Mouse (Mus musculus) kidney, postnatal 10 days (tissue): ENCODE results near the gene Slc24a3.

ENCODE experiments used
- DNase-seq: peaks from one replicate; pipeline ENCODE4 v3.0.0; 2021; ENCODE audit warnings: mixed read lengths

Slc24a3 gene

GRCm38 (mm10) chr2:145288501-145288900 lies 120.9 kb downstream of the Slc24a3 start:
- DNase-seq = no peak

- no peak for DNase-seq
These were observed 123.9 kb downstream of the Slc24a3 start for GRCm38 (mm10) chr2:145291473-145291872.

- DNase-seq = no peak
These were observed 124.6 kb downstream of the Slc24a3 start for GRCm38 (mm10) chr2:145292196-145292595.

GRCm38 (mm10) chr2:145292816-145293215 lies 125.3 kb downstream of the Slc24a3 start:
- DNase-seq = no peak

- DNase-seq = no peak
These were observed 129.4 kb downstream of the Slc24a3 start for GRCm38 (mm10) chr2:145296906-145297305.

GRCm38 (mm10) chr2:145299914-145300699 lies 132.6 kb downstream of the Slc24a3 start:
- no peak for DNase-seq

GRCm38 (mm10) chr2:145307231-145307883 lies 139.8 kb downstream of the Slc24a3 start:
- peak; percentile 49 for DNase-seq

- no peak for DNase-seq
These were observed 151.4 kb downstream of the Slc24a3 start for GRCm38 (mm10) chr2:145318916-145319315.

GRCm38 (mm10) chr2:145321287-145321686 lies 153.7 kb downstream of the Slc24a3 start:
- no peak for DNase-seq

GRCm38 (mm10) chr2:145321755-145322154 lies 154.2 kb downstream of the Slc24a3 start:
- no peak for DNase-seq

GRCm38 (mm10) chr2:145324477-145324876 lies 156.9 kb downstream of the Slc24a3 start:
- DNase-seq = peak; percentile 9

GRCm38 (mm10) chr2:145325852-145326251 lies 158.3 kb downstream of the Slc24a3 start:
- no peak for DNase-seq

- no peak for DNase-seq
These were observed 159.0 kb downstream of the Slc24a3 start for GRCm38 (mm10) chr2:145326544-145326943.

GRCm38 (mm10) chr2:145329756-145330155 lies 162.2 kb downstream of the Slc24a3 start:
- peak; percentile 7 for DNase-seq

GRCm38 (mm10) chr2:145331525-145331924 lies 164.0 kb downstream of the Slc24a3 start:
- no peak for DNase-seq

GRCm38 (mm10) chr2:145333466-145333865 lies 165.9 kb downstream of the Slc24a3 start:
- no peak for DNase-seq

GRCm38 (mm10) chr2:145336406-145336805 lies 168.9 kb downstream of the Slc24a3 start:
- DNase-seq = no peak

- no peak for DNase-seq
These were observed 173.3 kb downstream of the Slc24a3 start for GRCm38 (mm10) chr2:145340816-145341215.

GRCm38 (mm10) chr2:145342956-145343355 lies 175.4 kb downstream of the Slc24a3 start:
- DNase-seq = no peak

- DNase-seq = no peak
These were observed 177.0 kb downstream of the Slc24a3 start for GRCm38 (mm10) chr2:145344521-145344920.

- DNase-seq = no peak
These were observed 186.2 kb downstream of the Slc24a3 start for GRCm38 (mm10) chr2:145353801-145354200.

- DNase-seq = no peak
These were observed 190.8 kb downstream of the Slc24a3 start for GRCm38 (mm10) chr2:145358236-145358942.

GRCm38 (mm10) chr2:145363604-145364003 lies 196.1 kb downstream of the Slc24a3 start:
- no peak for DNase-seq

- no peak for DNase-seq
These were observed 201.1 kb downstream of the Slc24a3 start for GRCm38 (mm10) chr2:145368701-145369100.
